Comparison of ENCODE assay signal across 9 mouse cellular contexts in the genomic region with DNA sequence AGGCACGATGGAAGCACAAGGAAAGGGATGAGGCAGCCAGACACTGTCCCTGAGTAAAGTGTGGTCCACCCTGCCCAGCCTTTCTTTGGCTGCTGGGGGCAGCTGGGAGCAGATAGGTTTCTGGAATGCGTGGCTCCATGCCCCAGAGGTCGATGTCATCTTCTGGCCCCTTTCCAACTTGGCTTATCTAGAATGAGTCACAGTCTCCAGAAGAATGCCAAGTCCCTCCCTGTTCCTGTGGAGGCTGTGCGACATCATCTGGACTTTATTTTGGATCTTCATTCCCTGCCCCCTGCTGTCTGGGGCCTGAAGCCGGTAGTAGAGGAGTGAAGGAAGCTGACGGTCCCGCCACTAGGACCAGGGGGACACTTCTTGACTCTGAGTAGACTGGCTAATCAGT. TPM values are rescaled to one million over a fixed set of nuclear protein-coding genes. Genes with fewer than 3 reads are reported as not detected.
DNase-seq lines count a peak whose midpoint lies in the region; ATAC-seq and TF ChIP-seq lines count a peak whose summit lies in the region.
"Had no signal": no experiment of that assay in that cellular context is flagged by ENCODE, and none has a peak within 500 bp of the region (broad histone marks: within the 10 kb centered on the region; RNA-seq: fewer than 3 reads in every experiment).

No protein-coding gene starts in this region.

- ATAC-seq in hindbrain, postnatal 0 days: no peak
- ATAC-seq in hindbrain, embryonic 13.5 days (ENCODE audit: low FRiP score): no peak
- ATAC-seq in intestine, embryonic 15.5 days: peak; percentile 24; the same call in 1 of the 2 replicates

- TF ChIP-seq CTCF in hindbrain, postnatal 0 days (IDR thresholded peaks at IDR 0.05; ENCODE audit: low read depth): no peak

- H3K9me3 ChIP-seq in hindbrain, postnatal 0 days (ENCODE audit: low read length): no peaks in the 10 kb centered on the region
- H3K9me3 ChIP-seq in hindbrain, embryonic 13.5 days: no peaks in the 10 kb centered on the region
- H3K9me3 ChIP-seq in intestine, embryonic 15.5 days: no peaks in the 10 kb centered on the region
- H3K9me3 ChIP-seq: neural tube, embryonic 12.5 days had no signal

- no peaks in the 10 kb centered on the region for H3K4me1 ChIP-seq in hindbrain, postnatal 0 days (ENCODE audit: insufficient read depth, low read length)
- H3K4me1 ChIP-seq in hindbrain, embryonic 13.5 days (replicated peaks): peaks cover 9% of the 10 kb centered on the region
- H3K4me1 ChIP-seq in intestine, embryonic 15.5 days (replicated peaks): peaks cover 12% of the 10 kb centered on the region

- H3K27me3 ChIP-seq in hindbrain, postnatal 0 days (ENCODE audit: insufficient read depth, low read length): no peaks in the 10 kb centered on the region
- no peaks in the 10 kb centered on the region for H3K27me3 ChIP-seq in hindbrain, embryonic 13.5 days
- H3K27me3 ChIP-seq in intestine, embryonic 15.5 days (replicated peaks): no peaks in the 10 kb centered on the region
- H3K27me3 ChIP-seq: neural tube, embryonic 12.5 days had no signal

- H3K4me3 ChIP-seq in hindbrain, postnatal 0 days (ENCODE audit: low read length): no peak overlapping the region
- H3K4me3 ChIP-seq in hindbrain, embryonic 13.5 days: no peak overlapping the region
- H3K4me3 ChIP-seq in intestine, embryonic 15.5 days (replicated peaks): no peak overlapping the region
- H3K4me3 ChIP-seq: neural tube, embryonic 12.5 days had no signal

- H3K27ac ChIP-seq in hindbrain, postnatal 0 days: no peak overlapping the region
- no peak overlapping the region for H3K27ac ChIP-seq in hindbrain, embryonic 13.5 days
- no peak overlapping the region for H3K27ac ChIP-seq in intestine, embryonic 15.5 days
- H3K27ac ChIP-seq: neural tube, embryonic 12.5 days had no signal

- 45% methylated on average over 7 of the region's 7 CpGs for WGBS in hindbrain, postnatal 0 days
- WGBS in hindbrain, embryonic 13.5 days: 67% methylated on average over 6 of the region's 7 CpGs
- 44% methylated on average over 7 of the region's 7 CpGs for WGBS in intestine, embryonic 15.5 days

- H3K9ac ChIP-seq in hindbrain, postnatal 0 days (replicated peaks; ENCODE audit: low read length): no peak overlapping the region
- no peak overlapping the region for H3K9ac ChIP-seq in hindbrain, embryonic 13.5 days
- no peak overlapping the region for H3K9ac ChIP-seq in intestine, embryonic 15.5 days
- H3K9ac ChIP-seq: neural tube, embryonic 12.5 days had no signal

- intact Hi-C loops in left cerebral cortex, postnatal 25 days (cut with DNase I): loop anchor here (5.0 kb wide), 1 partner anchor 48 kb away; a partner anchor contains a TSS

- peak; percentile 67 for DNase-seq in hindbrain, postnatal 0 days (ENCODE audit: low spot score)
- peak; percentile 76 for DNase-seq in adrenal gland, postnatal 25 days
- DNase-seq in gastrocnemius, adult 18-20 months (ENCODE audit: low spot score): peak; percentile 90
- DNase-seq in left cerebral cortex, postnatal 25 days (ENCODE audit: low spot score in 2 of 2): peak; percentile 52 to 81
- DNase-seq in right cerebral cortex, postnatal 25 days: peak; percentile 40
- DNase-seq in thymus, postnatal 36 days: no peak

- no peak overlapping the region for H3K4me2 ChIP-seq in hindbrain, postnatal 0 days (ENCODE audit: low read depth, low read length)
- no peak overlapping the region for H3K4me2 ChIP-seq in hindbrain, embryonic 13.5 days
- H3K4me2 ChIP-seq in intestine, embryonic 15.5 days (replicated peaks): no peak overlapping the region
- H3K4me2 ChIP-seq: neural tube, embryonic 12.5 days had no signal

- peaks cover 5% of the 10 kb centered on the region; the same call in 1 of the 2 replicates for H3K36me3 ChIP-seq in hindbrain, postnatal 0 days (ENCODE audit: insufficient read depth, low read length)
- H3K36me3 ChIP-seq in hindbrain, embryonic 13.5 days: peaks cover 31% of the 10 kb centered on the region
- H3K36me3 ChIP-seq in intestine, embryonic 15.5 days: 0 out of 2 replicates have a peak, but pooled peaks cover 3% of the 10 kb centered on the region

RNA-seq across cellular contexts. Expression of a gene that starts 32.0 kb away (rescaled TPM):
- total RNA-seq in hindbrain, postnatal 0 days (2014; rRNA removed): 30.9 and 35.1 TPM in 2 replicates
- 10.8 and 10.9 TPM in 2 replicates for polyA plus RNA-seq in hindbrain, postnatal 0 days (2015; fragmentation: Nextera tagmentation; extraction: Ambion mirVana)
- 11.5 and 11.6 TPM in 2 replicates for polyA plus RNA-seq in hindbrain, embryonic 13.5 days (2015; fragmentation: Nextera tagmentation; extraction: Ambion mirVana)
- total RNA-seq in adrenal gland, postnatal 25 days (2021): 39.5 and 50.9 TPM in 2 replicates
- 10 to 100 TPM; 27.2 to 31.8 TPM for total RNA-seq in gastrocnemius, adult 18-20 months (2021)
- 12.4 and 15.4 TPM in 2 replicates for polyA plus RNA-seq in intestine, embryonic 15.5 days (2015; fragmentation: Nextera tagmentation; extraction: Ambion mirVana)
- 10 to 100 TPM; 30.9 to 31.1 TPM for total RNA-seq in left cerebral cortex, postnatal 25 days (2021)

RNA-seq across cellular contexts. Expression of a gene that starts 45.9 kb away (rescaled TPM):
- total RNA-seq in hindbrain, postnatal 0 days (2014; rRNA removed): 32.2 and 39.6 TPM in 2 replicates
- polyA plus RNA-seq in hindbrain, postnatal 0 days (2015; fragmentation: Nextera tagmentation; extraction: Ambion mirVana): 19.9 and 20.2 TPM in 2 replicates
- polyA plus RNA-seq in hindbrain, embryonic 13.5 days (2015; fragmentation: Nextera tagmentation; extraction: Ambion mirVana): 21.0 and 23.0 TPM in 2 replicates
- total RNA-seq in adrenal gland, postnatal 25 days (2021): 18.3 and 20.4 TPM in 2 replicates
- 10 to 100 TPM; 45.6 to 54.6 TPM for total RNA-seq in gastrocnemius, adult 18-20 months (2021)
- polyA plus RNA-seq in intestine, embryonic 15.5 days (2015; fragmentation: Nextera tagmentation; extraction: Ambion mirVana): 13.0 and 15.3 TPM in 2 replicates
- 10 to 100 TPM; 86.2 to 88.7 TPM for total RNA-seq in left cerebral cortex, postnatal 25 days (2021)

Comparison
In these comparisons a context has a peak if more than half of its experiments do, and no peak if none do; other contexts are left out.
1. DNase-seq: peak in hindbrain, postnatal 0 days (single experiment), adrenal gland, postnatal 25 days (single experiment), gastrocnemius, adult 18-20 months (single experiment), left cerebral cortex, postnatal 25 days (2 of 2) and right cerebral cortex, postnatal 25 days (single experiment); none in thymus, postnatal 36 days (0 of 2).